Mouse (Mus musculus) retina, postnatal 1 day (tissue): Measurements from ENCODE around the gene Plekhg3.
A peak's percentile ranks its signal among the peaks of the same experiment; 100 is the strongest.

Source experiments
- DNase-seq: peaks from one replicate; pipeline ENCODE4 v3.0.0-alpha.2; 2012

Gene Plekhg3

GRCm38 (mm10) chr12:76530580-76531139 is at the start of gene Plekhg3:
Gene Plekhg3 (plus strand): TSS chr12:76530891.
- no peak for DNase-seq

- DNase-seq: no peak
Observed at GRCm38 (mm10) chr12:76482446-76482845, 48.2 kb upstream of the Plekhg3 start.

- no peak for DNase-seq
Observed at GRCm38 (mm10) chr12:76482948-76483347, 47.7 kb upstream of the Plekhg3 start.

- DNase-seq: no peak
Observed at GRCm38 (mm10) chr12:76484881-76485280, 45.8 kb upstream of the Plekhg3 start.

- DNase-seq: no peak
Observed at GRCm38 (mm10) chr12:76485381-76485780, 45.3 kb upstream of the Plekhg3 start.

- no peak for DNase-seq
Observed at GRCm38 (mm10) chr12:76486943-76487342, 43.7 kb upstream of the Plekhg3 start.

- DNase-seq: no peak
Observed at GRCm38 (mm10) chr12:76490798-76491197, 39.9 kb upstream of the Plekhg3 start.

GRCm38 (mm10) chr12:76493462-76493861 is 37.2 kb upstream of the Plekhg3 start:
- DNase-seq: no peak

GRCm38 (mm10) chr12:76495381-76495780 is 35.3 kb upstream of the Plekhg3 start:
- DNase-seq: no peak

GRCm38 (mm10) chr12:76496324-76496723 is 34.4 kb upstream of the Plekhg3 start:
- peak; percentile 83 for DNase-seq

- DNase-seq: no peak
Observed at GRCm38 (mm10) chr12:76499276-76499675, 31.4 kb upstream of the Plekhg3 start.

GRCm38 (mm10) chr12:76500055-76500454 is 30.6 kb upstream of the Plekhg3 start:
- no peak for DNase-seq

- no peak for DNase-seq
Observed at GRCm38 (mm10) chr12:76500896-76501295, 29.8 kb upstream of the Plekhg3 start.

- peak; percentile 48 for DNase-seq
Observed at GRCm38 (mm10) chr12:76502981-76503380, 27.7 kb upstream of the Plekhg3 start.

- peak; percentile 35 for DNase-seq
Observed at GRCm38 (mm10) chr12:76506522-76506921, 24.2 kb upstream of the Plekhg3 start.

- peak; percentile 88 for DNase-seq
Observed at GRCm38 (mm10) chr12:76507791-76508190, 22.9 kb upstream of the Plekhg3 start.

GRCm38 (mm10) chr12:76508909-76509440 is 21.7 kb upstream of the Plekhg3 start:
- DNase-seq: peak; percentile 63

GRCm38 (mm10) chr12:76512731-76513130 is 18.0 kb upstream of the Plekhg3 start:
- no peak for DNase-seq

- no peak for DNase-seq
Observed at GRCm38 (mm10) chr12:76514842-76515241, 15.8 kb upstream of the Plekhg3 start.

GRCm38 (mm10) chr12:76518000-76518399 is 12.7 kb upstream of the Plekhg3 start:
- no peak for DNase-seq

GRCm38 (mm10) chr12:76518909-76519842 is 11.5 kb upstream of the Plekhg3 start:
- DNase-seq: peak; percentile 66

GRCm38 (mm10) chr12:76523654-76524053 is 7.0 kb upstream of the Plekhg3 start:
- DNase-seq: no peak

- no peak for DNase-seq
Observed at GRCm38 (mm10) chr12:76524915-76525314, 5.8 kb upstream of the Plekhg3 start.
